Mouse (Mus musculus) midbrain, embryonic 15.5 days (tissue): ENCODE measurements around the gene Srm. TPM values are rescaled to one million over a fixed set of nuclear protein-coding genes. Genes with fewer than 3 reads are reported as not detected.

Source experiments
- ATAC-seq: fragments of 200-750 bp; cut with Nextera tagmentation; replicated peaks from 2 replicates; pipeline ENCODE4 v1.8.0; 2017; ENCODE audit warnings: moderate TSS enrichment
- H3K27ac ChIP-seq: fragments of 300-500 bp; sonication (generic); 2 replicates; pipeline ENCODE4 v1.5.1; 2015; ENCODE audit warnings: mild to moderate bottlenecking, inconsistent platforms
- H3K27me3 ChIP-seq: fragments of 300-500 bp; sonication (generic); replicated peaks from 2 replicates; pipeline ENCODE4 v1.6.1; 2015; ENCODE audit warnings: inconsistent platforms
- H3K36me3 ChIP-seq: fragments of 300-500 bp; sonication (generic); replicated peaks from 2 replicates; pipeline ENCODE4 v1.6.1; 2015; ENCODE audit warnings: inconsistent platforms
- H3K4me1 ChIP-seq: fragments of 300-500 bp; sonication (generic); 2 replicates; pipeline ENCODE4 v1.6.1; 2015; ENCODE audit warnings: inconsistent platforms
- H3K4me2 ChIP-seq: fragments of 300-500 bp; sonication (generic); 2 replicates; pipeline ENCODE4 v1.6.1; 2015; ENCODE audit warnings: inconsistent platforms, mild to moderate bottlenecking, moderate library complexity
- H3K4me3 ChIP-seq: fragments of 300-500 bp; sonication (generic); 2 replicates; pipeline ENCODE4 v1.5.1; 2015; ENCODE audit warnings: mild to moderate bottlenecking, inconsistent platforms
- H3K9ac ChIP-seq: fragments of 300-500 bp; sonication (generic); 2 replicates; pipeline ENCODE4 v1.6.1; 2015; ENCODE audit warnings: mild to moderate bottlenecking, inconsistent platforms
- H3K9me3 ChIP-seq: fragments of 300-500 bp; sonication (generic); 2 replicates; pipeline ENCODE4 v1.6.1; 2016; ENCODE audit warnings: inconsistent platforms
- WGBS: fragments of 180-500 bp; shearing (Covaris S2); methylation state at CpG from one replicate; pipeline ENCODE4 v1.1.7; 2015; ENCODE audit warnings: mixed read lengths; 5-methylcytosine and 5-hydroxymethylcytosine counted together
- polyA plus RNA-seq: library from polyadenylated mRNA; unstranded; fragments of >200 nt; fragmentation: Nextera tagmentation; extraction: Ambion mirVana; gene quantifications from 2 replicates; pipeline ENCODE4 v1.2.1, GENCODE M21; 2015

Gene Srm
- polyA plus RNA-seq, 1 experiment from 2014 or later, result 160 TPM

- H3K36me3 ChIP-seq, result no peaks in the 10 kb centered on the region
- H3K4me3 ChIP-seq, result no peak overlapping the region
- no peak overlapping the region for H3K9ac ChIP-seq
- H3K9me3 ChIP-seq, result no peaks in the 10 kb centered on the region
- no peak overlapping the region for H3K27ac ChIP-seq
- no peaks in the 10 kb centered on the region for H3K27me3 ChIP-seq
- H3K4me2 ChIP-seq, result peak overlapping the region; percentile 33; the same call in 1 of the 2 replicates
- ATAC-seq, result no peak
- peaks cover 6% of the 10 kb centered on the region; the same call in 1 of the 2 replicates for H3K4me1 ChIP-seq
- 7% methylated on average over 9 of the region's 9 CpGs for WGBS
Observed at GRCm38 (mm10) chr4:148644157-148644511, 52.8 kb downstream of the Srm start.

Other genes with a start within 250 kb of the Srm start
- gene Ubiad1, start 146.7 kb upstream of the Srm start, polyA plus RNA-seq, result 22.1 and 23.3 TPM in 2 replicates
- 22.8 and 23.8 TPM in 2 replicates for gene Mtor, start 142.9 kb upstream of the Srm start, polyA plus RNA-seq
- gene Angptl7, start 91.0 kb upstream of the Srm start, polyA plus RNA-seq, result 0.36 and 0.45 TPM in 2 replicates
- gene Exosc10, start 33.1 kb upstream of the Srm start, polyA plus RNA-seq, result 94.7 and 99.4 TPM in 2 replicates
- 0.74 and 0.80 TPM in 2 replicates for gene Masp2, start 11.1 kb downstream of the Srm start, polyA plus RNA-seq
- 182 and 185 TPM in 2 replicates for gene Tardbp, start 35.5 kb downstream of the Srm start, polyA plus RNA-seq
- not detected in 2 replicates for gene Gm572, start 51.8 kb downstream of the Srm start, polyA plus RNA-seq
- gene Casz1, start 212.9 kb downstream of the Srm start, polyA plus RNA-seq, result 2.8 and 2.9 TPM in 2 replicates